Mouse (Mus musculus) midbrain, postnatal 0 days (tissue): ENCODE results near the gene Slc25a39. TPM values are rescaled to one million over a fixed set of nuclear protein-coding genes. Genes with fewer than 3 reads are reported as not detected.
"Not testable (repeated sequence)": the region's sequence is repeated elsewhere in the genome, so short reads cannot be mapped to it uniquely, and the experiment has no call there.

ENCODE experiments used
- ATAC-seq: fragments of 200-750 bp; cut with Nextera tagmentation; 2 replicates; pipeline ENCODE4 v1.8.0; 2017; ENCODE audit warnings: moderate number of reproducible peaks, mild to moderate bottlenecking, moderate TSS enrichment, moderate library complexity; ENCODE audit not compliant: low FRiP score
- DNase-seq: peaks from one replicate; pipeline ENCODE4 v3.0.0-alpha.2; 2015; ENCODE audit warnings: low spot score
- H3K27ac ChIP-seq: fragments of 300-500 bp; sonication (generic); 2 replicates; pipeline ENCODE4 v1.5.1; 2014; ENCODE audit warnings: low read depth, mild to moderate bottlenecking, low read length, mixed read lengths
- H3K27me3 ChIP-seq: fragments of 300-500 bp; sonication (generic); 2 replicates; pipeline ENCODE4 v1.6.1; 2014; ENCODE audit warnings: low read length, control low read depth, mixed read lengths; ENCODE audit not compliant: insufficient read depth
- H3K36me3 ChIP-seq: fragments of 300-500 bp; sonication (generic); 2 replicates; pipeline ENCODE4 v1.6.1; 2014; ENCODE audit warnings: low read length, control low read depth, mixed read lengths; ENCODE audit not compliant: insufficient read depth
- H3K4me1 ChIP-seq: fragments of 300-500 bp; sonication (generic); 2 replicates; pipeline ENCODE4 v1.6.1; 2014; ENCODE audit warnings: mild to moderate bottlenecking, control low read depth, antibody characterized with exemption, low read length, mixed read lengths; ENCODE audit not compliant: insufficient read depth
- H3K4me2 ChIP-seq: fragments of 300-500 bp; sonication (generic); 2 replicates; pipeline ENCODE4 v1.6.1; 2014; ENCODE audit warnings: low read depth, mild to moderate bottlenecking, low read length, mixed read lengths; ENCODE audit not compliant: poor library complexity, severe bottlenecking
- H3K4me3 ChIP-seq: fragments of 300-500 bp; sonication (generic); 2 replicates; pipeline ENCODE4 v1.5.1; 2014; ENCODE audit warnings: low read depth, mild to moderate bottlenecking, low read length, moderate library complexity
- H3K9ac ChIP-seq: fragments of 300-500 bp; sonication (generic); replicated peaks from 2 replicates; pipeline ENCODE4 v1.6.1; 2014; ENCODE audit warnings: mild to moderate bottlenecking, low read length, moderate library complexity, mixed read lengths; ENCODE audit not compliant: poor library complexity, severe bottlenecking
- H3K9me3 ChIP-seq: fragments of 300-500 bp; sonication (generic); 2 replicates; pipeline ENCODE4 v1.6.1; 2016; ENCODE audit warnings: low read length, control low read depth
- CTCF ChIP-seq: IDR thresholded peaks from 2 replicates; pipeline ENCODE4 v1.5.1; 2016; ENCODE audit warnings: antibody characterized with exemption, mild to moderate bottlenecking
- WGBS: fragments of 180-500 bp; shearing (Covaris S2); extraction: QIAGEN DNeasy Blood & Tissue Kit; methylation state at CpG from one replicate; pipeline ENCODE4 v1.1.7; 2014; 5-methylcytosine and 5-hydroxymethylcytosine counted together
- polyA plus RNA-seq: library from polyadenylated mRNA; unstranded; fragments of >200 nt; fragmentation: Nextera tagmentation; extraction: Ambion mirVana; gene quantifications from 2 replicates; pipeline ENCODE4 v1.2.1, GENCODE M21; 2015
- total RNA-seq: library from RNA; depleted of rRNA; stranded (reverse); fragments of >200 nt; gene quantifications from 2 replicates; pipeline ENCODE4 v1.2.3, GENCODE M21; 2014

The Slc25a39 gene
- total and polyA plus RNA-seq, 2 experiments from 2014 or later, result 132 to 176 TPM

GRCm38 (mm10) chr11:102413059-102413458 is 5.3 kb upstream of the Slc25a39 start:
- Histone ChIP-seq H3K9ac (no peak overlapping the region), H3K4me3 (no peak overlapping the region), H3K4me1 (no peaks in the 10 kb centered on the region), H3K27me3 (no peaks in the 10 kb centered on the region), H3K36me3 (no peaks in the 10 kb centered on the region), H3K9me3 (no peaks in the 10 kb centered on the region), H3K27ac (no peak overlapping the region), H3K4me2 (no peak overlapping the region)
- ATAC-seq (no peak), DNase-seq (no peak)
- 69% methylated on average over 8 of the region's 8 CpGs for WGBS
- TF ChIP-seq CTCF, result no peak

- Histone ChIP-seq H3K4me1 (no peaks in the 10 kb centered on the region), H3K27ac (no peak overlapping the region), H3K9me3 (no peaks in the 10 kb centered on the region), H3K4me3 (no peak overlapping the region), H3K27me3 (no peaks in the 10 kb centered on the region), H3K36me3 (no peaks in the 10 kb centered on the region), H3K9ac (no peak overlapping the region), H3K4me2 (no peak overlapping the region)
- WGBS, result 8% methylated on average over 11 of the region's 11 CpGs
- ATAC-seq (no peak), DNase-seq (peak; percentile 95)
- peak; percentile 93 for TF ChIP-seq CTCF
Measured at GRCm38 (mm10) chr11:102411704-102412103, 4.0 kb upstream of the Slc25a39 start.

GRCm38 (mm10) chr11:102411061-102411460 is 3.3 kb upstream of the Slc25a39 start:
- Histone ChIP-seq H3K4me2 (no peak overlapping the region), H3K36me3 (no peaks in the 10 kb centered on the region), H3K27me3 (no peaks in the 10 kb centered on the region), H3K27ac (no peak overlapping the region), H3K4me1 (peaks cover 5% of the 10 kb centered on the region; the same call in 1 of the 2 replicates), H3K9me3 (no peaks in the 10 kb centered on the region), H3K4me3 (no peak overlapping the region), H3K9ac (no peak overlapping the region)
- 78% methylated on average over 3 of the region's 3 CpGs for WGBS
- DNase-seq (no peak), ATAC-seq (no peak)
- no peak for TF ChIP-seq CTCF

GRCm38 (mm10) chr11:102410345-102410744 is 2.6 kb upstream of the Slc25a39 start:
- 86% methylated on average over 3 of the region's 3 CpGs for WGBS
- H3K4me2 ChIP-seq, DNase-seq, ATAC-seq, H3K9me3 ChIP-seq, H3K27ac ChIP-seq, H3K27me3 ChIP-seq, H3K36me3 ChIP-seq, H3K9ac ChIP-seq, H3K4me1 ChIP-seq, H3K4me3 ChIP-seq: not testable (repeated sequence)

- Histone ChIP-seq H3K27ac (no peak overlapping the region), H3K9ac (no peak overlapping the region), H3K4me3 (no peak overlapping the region), H3K27me3 (no peaks in the 10 kb centered on the region), H3K4me1 (peaks cover 9% of the 10 kb centered on the region; the same call in 1 of the 2 replicates), H3K9me3 (no peaks in the 10 kb centered on the region), H3K36me3 (peaks cover 1% of the 10 kb centered on the region; the same call in 1 of the 2 replicates), H3K4me2 (no peak overlapping the region)
- DNase-seq (no peak), ATAC-seq (no peak)
- no peak for TF ChIP-seq CTCF
- 72% methylated on average over 3 of the region's 3 CpGs for WGBS
Measured at GRCm38 (mm10) chr11:102409795-102410330, 2.1 kb upstream of the Slc25a39 start.

GRCm38 (mm10) chr11:102408888-102409794 is 1.4 kb upstream of the Slc25a39 start:
- no peak for ATAC-seq
- no peak overlapping the region for H3K9ac ChIP-seq
- H3K9me3 ChIP-seq, result no peaks in the 10 kb centered on the region
- H3K36me3 ChIP-seq, result peaks cover 8% of the 10 kb centered on the region
- TF ChIP-seq CTCF, result no peak
- DNase-seq, result no peak
- H3K27ac ChIP-seq, result no peak overlapping the region
- peaks cover 9% of the 10 kb centered on the region; the same call in 1 of the 2 replicates for H3K4me1 ChIP-seq
- WGBS, result 44% methylated on average over 15 of the region's 15 CpGs
- H3K27me3 ChIP-seq, result no peaks in the 10 kb centered on the region
- H3K4me3 ChIP-seq, result peak overlapping the region; percentile 83; the same call in 1 of the 2 replicates
- peak overlapping the region; percentile 84 for H3K4me2 ChIP-seq
